Mouse (Mus musculus) thymus, adult 2 months (tissue): ENCODE data around the gene Rpl5.

ENCODE experiments used
- CTCF ChIP-seq: fragments of 200-500 bp; IDR thresholded peaks from 2 replicates; pipeline ENCODE4 v1.5.1; 2012; ENCODE audit warnings: mild to moderate bottlenecking, control low read depth, low read length, moderate library complexity, borderline replicate concordance; ENCODE audit not compliant: control insufficient read depth, poor library complexity, insufficient read depth; ENCODE audit errors: extremely low read depth
- POLR2A ChIP-seq: fragments of 200-500 bp; IDR thresholded peaks from 2 replicates; pipeline ENCODE4 v1.6.1; 2012; ENCODE audit warnings: mild to moderate bottlenecking, low read length, control low read depth, moderate library complexity; ENCODE audit not compliant: control insufficient read depth, poor library complexity, insufficient read depth; ENCODE audit errors: extremely low read depth

- TF ChIP-seq POLR2A, result no peak
- TF ChIP-seq CTCF, result no peak
These were observed 32.1 kb upstream of the Rpl5 start for GRCm38 (mm10) chr5:107867970-107868904.
